Mouse (Mus musculus): ENCODE results near the gene Dok5. TPM values are rescaled to one million over a fixed set of nuclear protein-coding genes. Genes with fewer than 3 reads are reported as not detected.

Gene Dok5
- total RNA-seq, 2 experiments from 2014 or later: 33.9 to 35.1 TPM

- DNase-seq (ENCODE audit: low spot score in 2 of 2): no peak
Observed at GRCm38 (mm10) chr2:170734446-170734845, 2.8 kb downstream of the Dok5 start.

GRCm38 (mm10) chr2:170738446-170738845, 6.8 kb downstream of the Dok5 start:
- DNase-seq (ENCODE audit: low spot score in 2 of 2): peak; percentile 56 to 62

- DNase-seq (ENCODE audit: low spot score in 2 of 2): no peak
Observed at GRCm38 (mm10) chr2:170738891-170739290, 7.3 kb downstream of the Dok5 start.

GRCm38 (mm10) chr2:170739713-170740365, 8.2 kb downstream of the Dok5 start:
- no peak for DNase-seq (ENCODE audit: low spot score in 2 of 2)

DNA sequence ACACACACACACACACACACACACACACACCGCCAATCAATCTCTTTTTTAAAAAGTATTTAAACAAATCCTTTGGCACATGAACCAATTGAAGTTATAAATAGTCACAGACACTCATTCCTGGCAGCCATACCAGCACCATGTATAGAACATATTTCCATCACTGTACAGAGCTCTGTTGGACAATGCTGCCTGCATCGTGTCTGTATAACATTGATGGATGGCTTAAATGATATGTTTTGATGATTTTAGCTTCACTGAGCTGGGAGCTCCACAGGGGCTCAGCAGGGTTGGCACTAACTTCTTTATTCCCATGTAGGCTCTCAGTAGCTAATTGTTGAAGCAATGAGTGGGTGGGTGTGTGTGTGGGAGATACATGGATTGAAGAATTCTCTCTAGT, 11.9 kb downstream of the Dok5 start:
- no peak for DNase-seq (ENCODE audit: low spot score in 2 of 2)

DNA sequence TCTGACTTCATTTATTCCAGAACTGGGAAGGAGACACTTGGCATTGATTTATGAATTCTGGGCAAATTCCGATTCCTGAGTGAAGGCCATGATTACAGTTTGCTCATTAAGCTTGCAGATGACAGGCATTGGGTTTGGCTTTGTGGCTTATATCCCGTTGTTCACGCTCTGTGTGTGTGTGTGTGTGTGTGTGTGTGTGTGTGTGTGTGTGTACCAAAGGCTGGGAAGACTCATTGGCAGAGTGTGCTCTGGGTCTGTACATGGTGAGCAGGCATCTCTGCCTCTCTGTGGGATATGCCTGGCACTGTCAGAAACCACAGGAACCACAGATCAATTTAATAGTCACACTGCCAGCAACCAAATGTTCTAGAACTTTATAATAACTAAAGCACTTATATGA, 17.3 kb downstream of the Dok5 start:
- no peak for DNase-seq (ENCODE audit: low spot score in 2 of 2)

DNA sequence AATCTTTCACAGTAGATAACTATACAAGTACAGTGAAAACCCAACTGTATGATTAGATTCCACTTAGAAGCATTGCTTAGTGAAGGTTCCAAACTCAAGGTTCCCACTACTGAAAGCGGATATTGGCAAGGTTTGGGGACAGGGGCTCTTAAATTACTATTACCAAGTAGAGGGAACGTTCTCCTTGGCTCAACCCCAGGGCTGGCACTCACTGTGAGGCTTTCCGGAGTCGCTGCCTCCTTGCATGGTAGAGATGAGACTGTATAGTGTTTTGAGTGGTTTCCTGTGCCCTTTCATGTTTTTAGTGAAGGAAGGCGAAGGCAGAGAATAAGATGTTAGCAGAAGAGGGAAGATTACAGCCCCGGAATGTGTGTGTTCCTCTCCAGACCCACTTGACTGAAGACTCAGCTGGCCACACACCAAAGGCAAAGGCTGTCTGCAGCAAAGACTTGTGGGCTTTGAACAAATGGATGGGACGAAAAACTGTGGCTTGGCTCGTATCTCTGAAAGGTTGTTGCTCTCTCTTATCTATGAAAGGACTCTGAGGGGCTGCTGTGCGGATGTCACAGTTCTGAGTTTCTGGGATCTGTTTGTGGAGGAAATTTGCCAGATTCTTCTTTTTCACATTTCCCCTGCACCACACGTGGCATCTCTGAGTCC, 20.7 kb downstream of the Dok5 start:
- DNase-seq (ENCODE audit: low spot score in 2 of 2): no peak

- DNase-seq (ENCODE audit: low spot score in 2 of 2): no peak
Observed at GRCm38 (mm10) chr2:170755817-170756216, 24.2 kb downstream of the Dok5 start.

- no peak for DNase-seq (ENCODE audit: low spot score in 2 of 2)
Observed at GRCm38 (mm10) chr2:170756667-170757066, 25.1 kb downstream of the Dok5 start.

DNA sequence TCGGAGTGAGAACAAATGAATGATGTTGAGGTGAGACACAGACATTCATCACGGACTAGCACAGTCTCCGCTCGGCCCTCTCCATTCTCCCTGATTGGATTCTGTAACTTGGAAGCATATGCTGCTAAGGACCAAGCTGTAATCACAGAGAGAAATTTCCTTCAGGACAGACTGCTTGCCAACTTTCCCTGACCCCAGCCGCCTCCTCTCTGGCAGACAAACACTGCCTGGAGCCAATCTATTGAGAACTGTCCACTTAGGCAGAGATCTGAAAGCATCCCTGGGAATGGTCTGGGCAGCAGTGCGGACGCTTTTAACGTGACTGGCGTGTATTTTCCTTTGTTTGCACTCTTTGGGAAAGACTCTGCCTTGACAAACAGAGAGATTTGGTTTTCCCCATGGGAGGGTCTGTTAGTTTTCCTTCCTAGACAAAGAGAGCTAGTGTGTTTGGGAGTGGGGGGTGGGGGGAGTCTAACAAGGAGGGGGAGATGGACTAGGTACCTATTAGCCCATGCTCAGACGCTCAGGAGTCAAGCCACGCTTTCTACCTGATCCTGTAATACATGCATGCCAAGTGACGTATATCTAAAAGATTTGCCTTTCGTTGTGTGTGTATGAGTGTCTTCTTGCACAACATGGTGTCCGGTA, 25.7 kb downstream of the Dok5 start:
- no peak for DNase-seq (ENCODE audit: low spot score in 2 of 2)

DNA sequence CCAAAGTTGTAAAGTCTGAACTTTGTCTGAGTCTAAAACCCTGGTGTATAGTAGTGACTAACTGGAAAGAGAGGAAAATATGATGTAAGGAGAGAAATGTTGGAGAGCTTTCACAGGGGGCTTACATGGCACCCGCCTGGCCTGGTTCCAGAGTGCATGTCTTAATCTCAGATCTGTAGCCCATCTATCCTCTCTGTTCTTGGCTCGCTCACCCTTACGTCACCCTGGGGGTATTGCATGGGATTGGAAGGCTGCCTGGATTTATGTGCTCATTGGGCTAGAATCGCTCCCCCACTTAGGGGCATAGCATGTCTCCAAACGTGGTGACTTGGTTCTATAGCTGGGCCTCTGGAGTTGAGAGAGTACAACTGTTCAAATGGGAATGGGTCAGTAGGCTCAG, 26.6 kb downstream of the Dok5 start:
- DNase-seq (ENCODE audit: low spot score in 2 of 2): no peak

GRCm38 (mm10) chr2:170764704-170765103, 33.1 kb downstream of the Dok5 start:
- DNase-seq (ENCODE audit: low spot score in 2 of 2): peak; percentile 32 to 46

GRCm38 (mm10) chr2:170767243-170767642, 35.6 kb downstream of the Dok5 start:
- DNase-seq (ENCODE audit: low spot score in 2 of 2): peak; percentile 58 to 72

- DNase-seq (ENCODE audit: low spot score in 2 of 2): no peak
Observed at GRCm38 (mm10) chr2:170768699-170769098, 37.1 kb downstream of the Dok5 start.

DNA sequence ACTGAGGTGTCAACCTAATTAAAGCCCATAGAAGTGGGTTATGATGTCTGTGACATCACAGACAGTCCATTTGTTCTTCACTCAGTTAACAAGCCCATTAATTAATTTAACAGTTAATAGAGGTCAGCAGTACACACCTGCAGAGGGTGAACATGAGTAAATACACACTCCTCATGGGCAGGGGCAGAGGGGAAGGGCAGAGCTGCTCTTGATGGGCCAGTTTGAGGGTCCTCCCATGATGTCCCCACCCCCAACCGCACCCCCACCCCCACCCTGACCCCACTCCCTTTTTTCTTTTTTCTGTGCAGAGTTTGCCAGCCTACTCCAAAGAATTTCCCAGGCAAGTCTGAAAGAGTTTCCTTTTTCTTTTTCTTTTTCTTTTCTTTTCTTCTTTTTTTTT, 39.9 kb downstream of the Dok5 start:
- DNase-seq (ENCODE audit: low spot score in 2 of 2): no peak

GRCm38 (mm10) chr2:170772126-170772884, 40.7 kb downstream of the Dok5 start:
- DNase-seq (ENCODE audit: low spot score in 2 of 2): no peak

DNA sequence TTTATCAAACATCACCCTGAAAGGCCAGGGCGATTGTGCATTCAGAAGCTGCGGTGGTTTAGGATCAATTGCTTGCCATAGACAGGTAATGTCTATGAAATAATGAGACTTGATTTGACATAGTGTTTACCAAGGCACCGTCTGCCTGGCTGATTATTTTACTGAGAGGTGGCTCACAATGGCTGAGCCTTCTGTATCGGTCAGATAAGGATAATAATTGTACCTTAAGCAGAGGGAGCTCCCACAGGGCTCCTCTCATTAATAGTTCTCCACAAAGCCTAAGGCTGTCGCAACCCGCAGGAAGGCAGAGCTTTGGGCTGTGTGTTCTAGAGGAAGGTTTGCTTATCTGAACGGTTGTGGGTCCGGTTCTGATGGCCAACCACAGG, 41.3 kb downstream of the Dok5 start:
- no peak for DNase-seq (ENCODE audit: low spot score in 2 of 2)

GRCm38 (mm10) chr2:170775577-170775976, 44.0 kb downstream of the Dok5 start:
- DNase-seq (ENCODE audit: low spot score in 2 of 2): no peak

- peak in 1 of 2 experiments; percentile 24 for DNase-seq (ENCODE audit: low spot score in 2 of 2)
Observed at GRCm38 (mm10) chr2:170776107-170776506, 44.5 kb downstream of the Dok5 start.

DNA sequence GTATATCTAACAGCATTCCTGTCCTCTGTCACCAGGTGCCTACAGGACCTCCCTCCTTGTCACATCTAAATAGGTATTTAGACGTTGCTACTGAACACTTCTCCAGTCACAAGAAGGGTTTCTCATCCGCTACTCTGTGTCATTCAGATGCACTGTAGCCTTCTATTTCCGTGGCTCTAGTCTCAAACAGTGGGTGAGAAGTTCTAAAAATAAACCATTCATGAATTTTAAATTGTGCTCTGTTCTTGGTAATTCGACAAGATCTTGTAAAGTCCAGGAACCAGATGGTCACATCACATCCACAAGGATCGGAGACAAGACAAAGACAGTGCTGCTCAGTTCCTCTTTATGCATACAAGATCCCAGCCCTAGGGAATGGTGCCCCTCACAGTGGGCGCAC, 46.0 kb downstream of the Dok5 start:
- DNase-seq (ENCODE audit: low spot score in 2 of 2): no peak

DNA sequence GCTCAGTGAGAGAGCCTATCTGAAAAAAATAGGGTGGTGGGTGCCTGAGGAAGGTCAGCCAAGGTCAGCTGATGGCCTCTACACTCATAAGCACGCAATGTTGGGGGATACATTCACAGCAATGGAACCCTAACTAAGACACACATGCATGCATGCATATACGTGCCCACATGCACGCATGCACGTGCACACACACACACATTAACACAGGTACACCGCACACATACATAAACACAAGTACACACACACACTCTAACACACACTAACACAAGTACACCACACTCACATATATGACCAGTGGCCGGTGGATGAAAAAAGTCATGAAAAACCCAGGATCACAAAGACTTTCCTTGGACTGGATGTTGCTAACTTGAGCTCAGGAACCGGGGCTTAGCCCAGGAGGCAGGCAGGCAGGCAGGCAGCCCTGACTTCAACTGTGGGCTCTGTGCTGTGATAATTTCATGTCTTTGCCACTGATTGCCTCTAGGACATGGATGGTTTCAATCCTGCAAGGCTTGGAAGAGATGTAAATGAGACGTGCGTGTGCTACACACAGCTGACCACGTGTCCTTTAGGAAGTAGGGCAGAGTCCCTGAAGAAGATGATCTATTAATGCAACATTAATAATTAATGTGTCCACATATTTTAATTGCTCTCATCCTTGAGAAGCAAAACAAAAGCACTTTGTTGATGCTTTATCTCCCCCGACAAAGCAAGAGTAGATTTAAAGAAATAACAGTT, 48.6 kb downstream of the Dok5 start:
- no peak for DNase-seq (ENCODE audit: low spot score in 2 of 2)
